Mouse (Mus musculus) bone marrow, adult 2 months (tissue): ENCODE measurements around the gene Dpep3. TPM values are rescaled to one million over a fixed set of nuclear protein-coding genes. Genes with fewer than 3 reads are reported as not detected.
"Not testable (repeated sequence)": the region's sequence is repeated elsewhere in the genome, so short reads cannot be mapped to it uniquely, and the experiment has no call there.

Source experiments
- H3K27ac ChIP-seq: fragments of 200-500 bp; 2 replicates; pipeline ENCODE4 v1.5.1; 2012; ENCODE audit warnings: low read depth, mild to moderate bottlenecking, control low read depth, inconsistent platforms, low read length; ENCODE audit not compliant: control insufficient read depth, poor library complexity, insufficient read depth
- H3K4me1 ChIP-seq: fragments of 200-500 bp; 2 replicates; pipeline ENCODE4 v1.6.1; 2011; ENCODE audit warnings: low read length; ENCODE audit not compliant: control insufficient read depth, insufficient read depth
- H3K4me3 ChIP-seq: fragments of 200-500 bp; replicated peaks from 2 replicates; pipeline ENCODE3; 2011; ENCODE audit warnings: mild to moderate bottlenecking, low read depth, low read length, control low read depth; ENCODE audit not compliant: control insufficient read depth
- CTCF ChIP-seq: fragments of 200-500 bp; IDR thresholded peaks from 2 replicates; pipeline ENCODE4 v1.5.1; 2011; ENCODE audit warnings: low read length, control low read depth; ENCODE audit not compliant: control insufficient read depth, insufficient read depth
- POLR2A ChIP-seq: fragments of 200-500 bp; IDR thresholded peaks from 2 replicates; pipeline ENCODE4 v1.6.1; 2011; ENCODE audit warnings: low read depth, mild to moderate bottlenecking, control low read depth, low read length, borderline replicate concordance; ENCODE audit not compliant: control insufficient read depth
- WGBS: fragments of 180-500 bp; shearing (Covaris S2); methylation state at CpG from one replicate; pipeline ENCODE4 v1.1.7; 2018; 5-methylcytosine and 5-hydroxymethylcytosine counted together
- polyA plus RNA-seq: library from polyadenylated mRNA; stranded (reverse); fragments of >200 nt; gene quantifications from 2 replicates; pipeline ENCODE4 v1.2.4, GENCODE M21; 2011; ENCODE audit warnings: low replicate concordance; ENCODE audit not compliant: missing spikeins, insufficient read depth, insufficient read length

The Dpep3 gene
- polyA plus RNA-seq, 1 experiment: not detected

- no peak for TF ChIP-seq POLR2A
- no peak for TF ChIP-seq CTCF
- no peak overlapping the region for H3K4me3 ChIP-seq
- H3K4me1 ChIP-seq: peaks cover 4% of the 10 kb centered on the region; the same call in 1 of the 2 replicates
- no peak overlapping the region for H3K27ac ChIP-seq
- whole genome bisulfite sequencing: 37% methylated on average over 5 of the region's 5 CpGs
Observed at GRCm38 (mm10) chr8:105992499-105992898, 13.3 kb upstream of the Dpep3 start.

GRCm38 (mm10) chr8:105991546-105991945, 12.3 kb upstream of the Dpep3 start:
- 44% methylated on average over 2 of the region's 2 CpGs for WGBS
- TF ChIP-seq CTCF: no peak
- TF ChIP-seq POLR2A: no peak
- H3K4me3 ChIP-seq: no peak overlapping the region
- H3K4me1 ChIP-seq: peaks cover 3% of the 10 kb centered on the region; the same call in 1 of the 2 replicates
- no peak overlapping the region for H3K27ac ChIP-seq

GRCm38 (mm10) chr8:105990856-105991387, 11.7 kb upstream of the Dpep3 start, which contains the start of gene Dus2:
Gene Dus2 (plus strand): TSS chr8:105991337.
- whole genome bisulfite sequencing: 12% methylated on average over 15 of the region's 15 CpGs
- Histone ChIP-seq H3K4me1 (peaks cover 1% of the 10 kb centered on the region; the same call in 1 of the 2 replicates), H3K27ac (no peak within 1 kb of the TSS), H3K4me3 (no peak within 1 kb of the TSS)
- TF ChIP-seq POLR2A (no peak), CTCF (peak; percentile 95)

GRCm38 (mm10) chr8:105988546-105988945, 9.3 kb upstream of the Dpep3 start:
- Histone ChIP-seq H3K27ac (no peak overlapping the region), H3K4me1 (no peaks in the 10 kb centered on the region; the same call in 1 of the 2 replicates), H3K4me3 (no peak overlapping the region)
- WGBS: 80% methylated on average over 11 of the region's 11 CpGs
- TF ChIP-seq CTCF (no peak), POLR2A (no peak)

- WGBS: 25% methylated on average over 11 of the region's 11 CpGs
- not testable (repeated sequence) for H3K4me3 ChIP-seq, H3K27ac ChIP-seq, H3K4me1 ChIP-seq
Observed at GRCm38 (mm10) chr8:105983406-105983805, 4.2 kb upstream of the Dpep3 start.

- no peak for TF ChIP-seq POLR2A
- TF ChIP-seq CTCF: no peak
- Histone ChIP-seq H3K4me3 (no peak overlapping the region), H3K4me1 (peaks cover 2% of the 10 kb centered on the region), H3K27ac (no peak overlapping the region)
- WGBS: 95% methylated on average over 1 of the region's 1 CpGs
Observed at GRCm38 (mm10) chr8:105981146-105981545, 1.9 kb upstream of the Dpep3 start.

- TF ChIP-seq CTCF: no peak
- no peak for TF ChIP-seq POLR2A
- Histone ChIP-seq H3K27ac (no peak overlapping the region), H3K4me1 (no peaks in the 10 kb centered on the region; the same call in 1 of the 2 replicates), H3K4me3 (no peak overlapping the region)
- WGBS: 74% methylated on average over 7 of the region's 7 CpGs
Observed at GRCm38 (mm10) chr8:105975363-105975762, 3.9 kb downstream of the Dpep3 start.

- H3K27ac ChIP-seq: no peak overlapping the region
- H3K4me1 ChIP-seq: no peaks in the 10 kb centered on the region
- no peak for TF ChIP-seq CTCF
- 82% methylated on average over 8 of the region's 8 CpGs for WGBS
- H3K4me3 ChIP-seq: no peak overlapping the region
Observed at GRCm38 (mm10) chr8:105971019-105971720, 8.1 kb downstream of the Dpep3 start.
